ENCODE assay signal across 40 mouse cellular contexts in the genomic region with DNA sequence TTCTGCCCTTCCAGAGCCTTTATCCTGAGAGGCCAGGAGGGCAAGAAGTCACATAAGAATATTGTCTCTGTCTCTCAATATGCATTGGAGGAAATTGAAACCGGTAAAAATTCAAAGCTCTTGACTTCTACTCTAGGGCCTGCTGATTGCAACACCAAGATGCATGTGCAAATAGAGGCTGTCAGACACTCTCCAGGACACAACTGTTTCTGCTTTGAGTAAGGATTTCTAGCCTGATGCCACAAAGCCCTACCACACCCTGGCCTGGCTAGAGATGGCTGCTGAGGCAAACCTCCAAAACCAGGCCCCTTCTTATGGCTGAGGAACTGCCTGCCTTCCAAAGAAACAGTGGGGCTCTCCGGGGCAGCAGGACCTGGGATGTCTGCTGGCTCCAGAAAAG. TPM values are rescaled to one million over a fixed set of nuclear protein-coding genes. Genes with fewer than 3 reads are reported as not detected.
DNase-seq lines count a peak whose midpoint lies in the region; ATAC-seq and TF ChIP-seq lines count a peak whose summit lies in the region.
"Had no signal": no experiment of that assay in that cellular context is flagged by ENCODE, and none has a peak within 500 bp of the region (broad histone marks: within the 10 kb centered on the region; RNA-seq: fewer than 3 reads in every experiment).

No protein-coding gene starts in this region.

- peaks cover 10% of the 10 kb centered on the region; the same call in 1 of the 2 replicates for H3K4me1 ChIP-seq in heart, embryonic 12.5 days (replicated peaks)
- peaks cover 5% of the 10 kb centered on the region; the same call in 1 of the 2 replicates for H3K4me1 ChIP-seq in heart, embryonic 11.5 days (ENCODE audit: control insufficient read depth, insufficient read depth, low read length)
- peaks cover 10% of the 10 kb centered on the region for H3K4me1 ChIP-seq in lung, postnatal 0 days (ENCODE audit: insufficient read depth, low read depth, low read length)
- H3K4me1 ChIP-seq in bone marrow macrophage, adult 2 months (ENCODE audit: control insufficient read depth, insufficient read depth, low read length) = peaks cover 48% of the 10 kb centered on the region

- H3K9ac ChIP-seq in heart, embryonic 12.5 days = 0 out of 2 replicates have a peak overlapping the region, but pooled peaks have one; percentile 0
- H3K9ac ChIP-seq in heart, embryonic 11.5 days (ENCODE audit: low read depth, low read length) = no peak overlapping the region
- no peak overlapping the region for H3K9ac ChIP-seq in lung, postnatal 0 days (replicated peaks; ENCODE audit: low read depth)
- H3K9ac ChIP-seq: embryonic facial prominence, embryonic 12.5 days; hindbrain, embryonic 14.5 days; limb, embryonic 12.5 days; liver, postnatal 0 days; midbrain, embryonic 13.5 days had no signal

- 63% methylated on average over 2 of the region's 2 CpGs for WGBS in heart, embryonic 12.5 days
- 76% methylated on average over 2 of the region's 2 CpGs for WGBS in heart, embryonic 11.5 days (ENCODE audit: insufficient replicate concordance)
- 53% methylated on average over 2 of the region's 2 CpGs for WGBS in lung, postnatal 0 days

- no peak for ATAC-seq in heart, embryonic 12.5 days (ENCODE audit: insufficient number of reproducible peaks, low FRiP score)
- ATAC-seq in heart, embryonic 11.5 days (replicated peaks; ENCODE audit: insufficient number of reproducible peaks, low FRiP score, low TSS enrichment) = no peak
- no peak for ATAC-seq in lung, postnatal 0 days
- peak; percentile 45 for ATAC-seq in megakaryocyte, adult 5-6 weeks (ENCODE audit: poor library complexity, severe bottlenecking)
- ATAC-seq: CD4-positive, CD25-positive, alpha-beta regulatory T cell, adult 4 months; forebrain, embryonic 14.5 days; intestine, postnatal 0 days; liver, postnatal 0 days; midbrain, embryonic 13.5 days had no signal

- H3K36me3 ChIP-seq in heart, embryonic 12.5 days = peaks cover 46% of the 10 kb centered on the region
- peaks cover 5% of the 10 kb centered on the region; the same call in 1 of the 2 replicates for H3K36me3 ChIP-seq in heart, embryonic 11.5 days (ENCODE audit: control insufficient read depth, insufficient read depth, low read length)
- peaks cover 18% of the 10 kb centered on the region for H3K36me3 ChIP-seq in lung, postnatal 0 days (ENCODE audit: insufficient read depth, low read length)
- H3K36me3 ChIP-seq: midbrain, embryonic 13.5 days had no signal

- H3K4me2 ChIP-seq in heart, embryonic 12.5 days = no peak overlapping the region
- no peak overlapping the region for H3K4me2 ChIP-seq in heart, embryonic 11.5 days
- no peak overlapping the region for H3K4me2 ChIP-seq in lung, postnatal 0 days (replicated peaks; ENCODE audit: low read depth, low read length)
- H3K4me2 ChIP-seq: embryonic facial prominence, embryonic 12.5 days; hindbrain, embryonic 14.5 days; limb, embryonic 12.5 days; midbrain, embryonic 13.5 days had no signal

- no peak for TF ChIP-seq CTCF in lung, postnatal 0 days (IDR thresholded peaks at IDR 0.05)
- no peak for TF ChIP-seq CTCF in bone marrow macrophage, adult 2 months (IDR thresholded peaks at IDR 0.05; ENCODE audit: low read depth, low read length)

- no peak overlapping the region for H3K4me3 ChIP-seq in heart, embryonic 12.5 days
- no peak overlapping the region for H3K4me3 ChIP-seq in heart, embryonic 11.5 days (ENCODE audit: low read depth, low read length)
- H3K4me3 ChIP-seq in lung, postnatal 0 days (ENCODE audit: low read depth, low read length) = no peak overlapping the region
- no peak overlapping the region for H3K4me3 ChIP-seq in bone marrow macrophage, adult 2 months (ENCODE audit: insufficient read depth, low read length)
- H3K4me3 ChIP-seq: embryonic facial prominence, embryonic 12.5 days; heart, embryonic 10.5 days; limb, embryonic 12.5 days; midbrain, embryonic 13.5 days had no signal

- no peak overlapping the region for H3K27ac ChIP-seq in heart, embryonic 12.5 days (ENCODE audit: poor library complexity, severe bottlenecking)
- H3K27ac ChIP-seq in heart, embryonic 11.5 days (ENCODE audit: low read depth, low read length) = no peak overlapping the region
- no peak overlapping the region for H3K27ac ChIP-seq in lung, postnatal 0 days (ENCODE audit: low read length)
- H3K27ac ChIP-seq in bone marrow macrophage, adult 2 months (ENCODE audit: insufficient read depth, low read depth, low read length) = peak overlapping the region; percentile 53
- H3K27ac ChIP-seq: embryonic facial prominence, embryonic 12.5 days; heart, embryonic 10.5 days; hindbrain, embryonic 14.5 days; limb, embryonic 12.5 days; midbrain, embryonic 13.5 days; stomach, postnatal 0 days had no signal

- no peak for TF ChIP-seq POLR2A in bone marrow macrophage, adult 2 months (IDR thresholded peaks at IDR 0.05; ENCODE audit: borderline replicate concordance, low read depth, low read length)

- peak; percentile 58 for DNase-seq in lung, postnatal 0 days (ENCODE audit: low spot score)
- no peak for DNase-seq in lung, postnatal 10 days
- DNase-seq in frontal cortex, postnatal 10 days (ENCODE audit: low spot score in 2 of 2) = no peak
- DNase-seq in thymus, postnatal 14 days = no peak
- DNase-seq: adrenal gland, adult 8-10 months; cerebellum, adult 11 months; cerebellum, adult 9-11 months; embryo, embryonic 11 days; kidney, postnatal 14 days; layer of hippocampus, adult 9-11 months; liver, postnatal 0 days; right cerebral cortex, adult 18-20 months; right cerebral cortex, postnatal 4 days; thymus, adult 18-20 months; thymus, postnatal 4 days had no signal

- no peak for TF ChIP-seq EP300 in lung, postnatal 0 days (IDR thresholded peaks at IDR 0.05)

- H3K9me3 ChIP-seq in heart, embryonic 12.5 days (replicated peaks) = no peaks in the 10 kb centered on the region
- no peaks in the 10 kb centered on the region for H3K9me3 ChIP-seq in heart, embryonic 11.5 days (replicated peaks; ENCODE audit: control insufficient read depth, low read length)
- no peaks in the 10 kb centered on the region for H3K9me3 ChIP-seq in lung, postnatal 0 days (ENCODE audit: low read length)
- H3K9me3 ChIP-seq: embryonic facial prominence, embryonic 12.5 days; heart, embryonic 10.5 days; limb, embryonic 12.5 days; megakaryocyte, embryonic 14.5 days; midbrain, embryonic 13.5 days had no signal

- H3K27me3 ChIP-seq in heart, embryonic 12.5 days (replicated peaks) = no peaks in the 10 kb centered on the region
- no peaks in the 10 kb centered on the region for H3K27me3 ChIP-seq in heart, embryonic 11.5 days (ENCODE audit: control insufficient read depth, insufficient read depth, low read length)
- no peaks in the 10 kb centered on the region for H3K27me3 ChIP-seq in lung, postnatal 0 days (replicated peaks; ENCODE audit: insufficient read depth, low read length)
- H3K27me3 ChIP-seq: embryonic facial prominence, embryonic 12.5 days; megakaryocyte, embryonic 14.5 days; midbrain, embryonic 13.5 days had no signal

RNA-seq across cellular contexts. Expression of a gene that starts 3.4 kb away (rescaled TPM):
- 20.1 and 21.6 TPM in 2 replicates for polyA plus RNA-seq in heart, embryonic 12.5 days (2016; fragmentation: Nextera tagmentation; extraction: Ambion mirVana)
- 16.0 and 18.8 TPM in 2 replicates for polyA plus RNA-seq in heart, embryonic 11.5 days (2014; fragmentation: Nextera tagmentation; extraction: Ambion mirVana)
- polyA plus RNA-seq in lung, postnatal 0 days (2015; fragmentation: Nextera tagmentation; extraction: Ambion mirVana) = 26.9 and 30.6 TPM in 2 replicates
- 138 and 149 TPM in 2 replicates for polyA plus RNA-seq in bone marrow macrophage, adult 2 months (2012; ENCODE audit: insufficient read depth, insufficient read length, missing spikeins)
- total RNA-seq in megakaryocyte, adult 5-6 weeks (2015) = 45.8 and 48.6 TPM in 2 replicates
- 103 and 116 TPM in 2 replicates for total RNA-seq in megakaryocyte, adult 5-6 weeks (2017)

RNA-seq across cellular contexts. Expression of a gene that starts 7.7 kb away (rescaled TPM):
- polyA plus RNA-seq in heart, embryonic 12.5 days (2016; fragmentation: Nextera tagmentation; extraction: Ambion mirVana) = 6.7 TPM in 2 replicates
- 6.1 and 6.5 TPM in 2 replicates for polyA plus RNA-seq in heart, embryonic 11.5 days (2014; fragmentation: Nextera tagmentation; extraction: Ambion mirVana)
- polyA plus RNA-seq in lung, postnatal 0 days (2015; fragmentation: Nextera tagmentation; extraction: Ambion mirVana) = 14.8 and 16.3 TPM in 2 replicates
- 25.3 and 27.5 TPM in 2 replicates for polyA plus RNA-seq in bone marrow macrophage, adult 2 months (2012; ENCODE audit: insufficient read depth, insufficient read length, missing spikeins)
- total RNA-seq in megakaryocyte, adult 5-6 weeks (2015) = 6.2 and 8.3 TPM in 2 replicates
- total RNA-seq in megakaryocyte, adult 5-6 weeks (2017) = 9.6 and 10.2 TPM in 2 replicates

RNA-seq across cellular contexts. Expression of a gene that starts 48.6 kb away (rescaled TPM):
- not detected in 2 replicates for polyA plus RNA-seq in heart, embryonic 12.5 days (2016; fragmentation: Nextera tagmentation; extraction: Ambion mirVana)
- polyA plus RNA-seq in heart, embryonic 11.5 days (2014; fragmentation: Nextera tagmentation; extraction: Ambion mirVana) = not detected in 2 replicates
- not detected in 2 replicates for polyA plus RNA-seq in lung, postnatal 0 days (2015; fragmentation: Nextera tagmentation; extraction: Ambion mirVana)
- polyA plus RNA-seq in bone marrow macrophage, adult 2 months (2012; ENCODE audit: insufficient read depth, insufficient read length, missing spikeins) = not detected in 2 replicates
- total RNA-seq in megakaryocyte, adult 5-6 weeks (2015) = not detected in 2 replicates
- not detected in 2 replicates for total RNA-seq in megakaryocyte, adult 5-6 weeks (2017)
- total RNA-seq: adrenal gland, adult 8-10 months; adrenal gland, postnatal 4 days; gastrocnemius, adult 8-10 months; hematopoietic stem cell, adult 5-6 weeks; liver, adult 2 months; neutrophil, adult 5-6 weeks had no signal
- polyA plus RNA-seq: CD4-positive, CD25-positive, alpha-beta regulatory T cell, adult 4 months; embryonic facial prominence, embryonic 12.5 days; forebrain, embryonic 14.5 days; gonadal fat pad, adult 2 months; heart, embryonic 10.5 days; heart, postnatal 0 days; intestine, postnatal 0 days; kidney, embryonic 14.5 days; limb, embryonic 12.5 days; liver, adult 2 months; liver, postnatal 0 days; neural tube, embryonic 11.5 days; spleen, adult 2 months; stomach, postnatal 0 days had no signal

RNA-seq across cellular contexts. Expression of a gene that starts 51.0 kb away (rescaled TPM):
- polyA plus RNA-seq in heart, embryonic 12.5 days (2016; fragmentation: Nextera tagmentation; extraction: Ambion mirVana) = 69.9 and 73.5 TPM in 2 replicates
- 77.7 and 77.9 TPM in 2 replicates for polyA plus RNA-seq in heart, embryonic 11.5 days (2014; fragmentation: Nextera tagmentation; extraction: Ambion mirVana)
- polyA plus RNA-seq in lung, postnatal 0 days (2015; fragmentation: Nextera tagmentation; extraction: Ambion mirVana) = 30.0 and 30.5 TPM in 2 replicates
- 15.4 and 17.3 TPM in 2 replicates for polyA plus RNA-seq in bone marrow macrophage, adult 2 months (2012; ENCODE audit: insufficient read depth, insufficient read length, missing spikeins)
- 14.4 and 21.8 TPM in 2 replicates for total RNA-seq in megakaryocyte, adult 5-6 weeks (2015)
- total RNA-seq in megakaryocyte, adult 5-6 weeks (2017) = 5.8 and 7.5 TPM in 2 replicates

RNA-seq across cellular contexts. Expression of a gene that starts 54.8 kb away (rescaled TPM):
- 0.22 and 0.24 TPM in 2 replicates for polyA plus RNA-seq in heart, embryonic 12.5 days (2016; fragmentation: Nextera tagmentation; extraction: Ambion mirVana)
- polyA plus RNA-seq in heart, embryonic 11.5 days (2014; fragmentation: Nextera tagmentation; extraction: Ambion mirVana) = 0.28 and 0.34 TPM in 2 replicates
- polyA plus RNA-seq in lung, postnatal 0 days (2015; fragmentation: Nextera tagmentation; extraction: Ambion mirVana) = 0.16 TPM in 1 of 2 replicates, not detected in the other
- polyA plus RNA-seq in bone marrow macrophage, adult 2 months (2012; ENCODE audit: insufficient read depth, insufficient read length, missing spikeins) = not detected in 2 replicates
- total RNA-seq in megakaryocyte, adult 5-6 weeks (2015) = not detected in 2 replicates
- not detected in 2 replicates for total RNA-seq in megakaryocyte, adult 5-6 weeks (2017)
- total RNA-seq: hematopoietic stem cell, adult 5-6 weeks; left cerebral cortex, postnatal 10 days; liver, adult 2 months had no signal
- polyA plus RNA-seq: forebrain, embryonic 14.5 days; kidney, embryonic 14.5 days; neural tube, embryonic 11.5 days had no signal
